Mouse (Mus musculus) olfactory bulb, adult 2 months (tissue): ENCODE measurements around the gene Mab21l3. TPM values are rescaled to one million over a fixed set of nuclear protein-coding genes. Genes with fewer than 3 reads are reported as not detected.
"Not testable (repeated sequence)": the region's sequence is repeated elsewhere in the genome, so short reads cannot be mapped to it uniquely, and the experiment has no call there.

Experiments
- H3K27ac ChIP-seq: fragments of 200-500 bp; 2 replicates; pipeline ENCODE4 v1.5.1; 2012; ENCODE audit warnings: low read depth, low read length; ENCODE audit not compliant: insufficient read depth
- H3K4me1 ChIP-seq: fragments of 200-500 bp; 2 replicates; pipeline ENCODE4 v1.6.1; 2012; ENCODE audit warnings: low read length; ENCODE audit not compliant: control insufficient read depth, insufficient read depth
- H3K4me3 ChIP-seq: fragments of 200-500 bp; 2 replicates; pipeline ENCODE4 v1.5.1; 2012; ENCODE audit warnings: mild to moderate bottlenecking, low read depth, low read length, moderate library complexity; ENCODE audit not compliant: insufficient read depth
- CTCF ChIP-seq: fragments of 200-500 bp; IDR thresholded peaks from 2 replicates; pipeline ENCODE4 v1.5.1; 2012; ENCODE audit warnings: low read depth, mild to moderate bottlenecking, low read length, moderate library complexity; ENCODE audit not compliant: insufficient read depth
- POLR2A ChIP-seq: fragments of 200-500 bp; IDR thresholded peaks from 2 replicates; pipeline ENCODE4 v1.6.1; 2012; ENCODE audit warnings: mild to moderate bottlenecking, low read depth, low read length, moderate library complexity; ENCODE audit not compliant: insufficient read depth
- WGBS: fragments of 180-500 bp; shearing (Covaris S2); methylation state at CpG from one replicate; pipeline ENCODE4 v1.1.7; 2018; 5-methylcytosine and 5-hydroxymethylcytosine counted together
- polyA plus RNA-seq: library from polyadenylated mRNA; stranded (reverse); fragments of >200 nt; gene quantifications from 2 replicates; pipeline ENCODE4 v1.2.4, GENCODE M21; 2012; ENCODE audit warnings: low replicate concordance; ENCODE audit not compliant: missing spikeins, insufficient read depth, insufficient read length

The Mab21l3 gene
- polyA plus RNA-seq, 1 experiment: not detected

DNA sequence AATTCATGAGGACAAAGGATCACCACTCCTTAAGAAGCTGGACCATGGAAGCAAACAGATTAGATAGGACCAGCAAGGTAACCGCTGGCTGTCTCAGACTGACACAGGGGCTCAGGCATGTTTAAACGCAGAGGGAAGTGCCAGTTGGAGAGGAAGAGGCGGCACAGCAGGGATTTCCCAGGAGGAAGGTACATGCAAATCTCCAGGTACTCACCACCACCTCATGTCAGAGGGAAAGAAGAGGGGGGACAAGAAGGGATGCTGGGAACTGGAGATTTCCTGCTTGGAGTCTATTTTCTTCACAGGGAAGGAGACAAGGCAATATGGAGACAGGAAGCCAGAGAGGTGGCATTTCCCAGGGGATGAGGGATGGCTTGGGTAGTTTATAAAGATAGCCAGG, 20.2 kb downstream of the Mab21l3 start:
- H3K27ac ChIP-seq: no peak overlapping the region
- WGBS: 77% methylated on average over 3 of the region's 3 CpGs
- peaks cover 5% of the 10 kb centered on the region; the same call in 1 of the 2 replicates for H3K4me1 ChIP-seq
- TF ChIP-seq CTCF (no peak), POLR2A (no peak)
- no peak overlapping the region for H3K4me3 ChIP-seq

DNA sequence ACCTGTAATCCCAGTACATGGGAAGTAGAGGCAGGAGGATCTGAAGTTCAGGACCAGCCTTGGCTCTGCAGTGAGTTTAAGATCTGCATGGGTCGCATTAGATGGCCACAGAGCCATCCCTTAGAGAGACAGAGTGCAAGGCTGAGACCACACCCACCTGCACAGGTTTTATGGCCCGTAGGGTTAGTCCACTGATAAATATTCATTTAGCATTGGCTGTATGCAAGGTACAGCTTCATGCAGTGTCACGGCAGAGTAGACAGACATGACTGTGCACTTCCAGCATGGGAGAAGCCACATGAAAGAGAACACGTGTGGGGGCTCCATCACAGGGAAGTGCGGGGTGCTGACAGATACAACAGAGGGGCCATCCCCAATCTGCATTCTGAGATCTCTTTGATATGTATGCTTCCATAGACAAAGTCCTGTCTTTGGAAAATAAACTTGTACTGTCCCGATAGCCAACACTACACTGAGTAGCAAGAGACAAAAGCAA, 21.5 kb downstream of the Mab21l3 start:
- no peak overlapping the region for H3K27ac ChIP-seq
- TF ChIP-seq POLR2A (no peak), CTCF (no peak)
- H3K4me1 ChIP-seq: peaks cover 10% of the 10 kb centered on the region; the same call in 1 of the 2 replicates
- 92% methylated on average over 6 of the region's 6 CpGs for WGBS
- H3K4me3 ChIP-seq: no peak overlapping the region

DNA sequence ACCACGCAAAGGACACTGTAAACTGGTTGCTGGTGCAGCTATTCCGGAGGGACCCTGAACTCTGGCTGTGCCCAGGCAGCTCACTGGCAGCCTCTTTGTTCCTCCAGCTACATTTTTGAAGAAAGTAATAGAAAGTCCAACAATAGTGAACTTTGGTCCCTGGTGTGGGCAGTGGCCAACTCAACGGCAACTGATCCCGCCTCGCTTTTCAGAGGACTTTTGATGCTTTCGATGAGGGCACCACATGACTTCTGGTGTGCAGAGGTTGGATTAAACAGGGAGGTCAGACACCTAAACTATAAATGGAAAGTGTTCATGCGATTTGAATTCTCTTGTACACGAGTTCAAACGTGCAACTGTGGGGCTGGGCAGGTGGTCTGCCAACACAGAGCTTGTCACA, 24.4 kb downstream of the Mab21l3 start:
- 69% methylated on average over 9 of the region's 9 CpGs for WGBS
- TF ChIP-seq POLR2A (no peak), CTCF (no peak)
- no peak overlapping the region for H3K4me3 ChIP-seq
- no peak overlapping the region for H3K27ac ChIP-seq
- H3K4me1 ChIP-seq: peaks cover 5% of the 10 kb centered on the region; the same call in 1 of the 2 replicates

DNA sequence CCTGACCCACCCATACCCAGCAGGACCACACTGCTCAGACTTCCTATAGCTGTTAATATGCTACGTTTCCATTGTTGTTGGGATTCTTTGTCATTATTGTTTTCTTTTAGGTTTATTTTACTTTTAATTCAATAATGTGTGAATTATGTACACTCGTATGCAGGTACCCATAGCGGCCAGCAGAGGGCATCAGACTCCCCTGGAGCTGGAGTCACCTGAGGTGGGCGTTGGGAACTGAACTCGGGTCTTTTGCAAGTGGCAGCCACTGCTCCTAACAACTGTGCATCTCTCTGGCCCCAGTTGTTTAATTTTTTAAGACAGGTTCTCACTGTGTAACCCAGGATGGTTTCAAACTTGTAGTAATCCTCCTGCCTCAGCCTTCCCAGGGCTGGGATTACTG, 26.7 kb downstream of the Mab21l3 start:
- H3K4me3 ChIP-seq: no peak overlapping the region
- 87% methylated on average over 5 of the region's 5 CpGs for WGBS
- no peak for TF ChIP-seq POLR2A
- TF ChIP-seq CTCF: no peak

DNA sequence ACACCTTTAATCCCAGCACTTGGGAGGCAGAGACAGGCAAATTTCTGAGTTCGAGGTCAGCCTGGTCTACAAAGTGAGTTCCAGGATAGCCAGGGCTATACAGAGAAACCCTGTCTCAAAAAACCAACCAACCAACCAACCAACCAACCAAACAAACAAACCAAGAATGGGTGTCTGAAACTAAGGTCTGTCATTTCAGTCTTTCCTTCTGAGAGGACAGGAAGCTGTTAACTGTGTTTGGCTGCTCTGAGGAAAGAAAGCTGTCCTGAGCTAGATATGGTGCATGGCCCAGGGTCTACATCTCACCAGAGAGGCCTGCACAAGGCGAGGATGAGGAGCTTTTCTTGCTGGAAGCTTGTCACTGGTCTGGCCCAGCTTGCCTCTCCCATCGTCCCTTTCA, 28.1 kb downstream of the Mab21l3 start:
- H3K27ac ChIP-seq, H3K4me1 ChIP-seq, H3K4me3 ChIP-seq: not testable (repeated sequence)
- WGBS: 92% methylated on average over 3 of the region's 3 CpGs

More for the DNA sequence above, 26.7 kb downstream of the Mab21l3 start:
- no peak overlapping the region for H3K27ac ChIP-seq
- H3K4me1 ChIP-seq: peaks cover 5% of the 10 kb centered on the region; the same call in 1 of the 2 replicates

DNA sequence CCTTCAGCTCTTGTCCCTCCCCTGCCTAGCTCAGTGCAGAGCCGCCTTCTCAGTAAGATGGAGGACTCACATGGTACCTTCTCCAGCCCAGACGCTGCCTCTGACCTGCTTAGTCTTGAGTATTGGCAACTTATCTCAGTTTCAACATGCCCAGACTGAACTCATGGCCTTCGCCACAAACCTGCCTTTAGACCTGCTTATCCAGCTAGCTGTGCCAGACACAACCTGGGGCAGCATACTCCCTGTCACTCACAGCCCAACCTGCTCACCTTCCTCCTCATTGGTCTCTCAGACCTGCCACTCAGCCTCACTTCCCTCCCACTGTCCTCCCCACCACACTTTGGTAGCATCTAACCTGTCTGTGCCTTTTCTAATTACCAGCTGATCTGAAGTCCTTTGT, 32.8 kb downstream of the Mab21l3 start:
- Histone ChIP-seq H3K4me1 (peaks cover 5% of the 10 kb centered on the region), H3K4me3 (no peak overlapping the region), H3K27ac (no peak overlapping the region)
- WGBS: 96% methylated on average over 3 of the region's 3 CpGs
- TF ChIP-seq CTCF: no peak
- TF ChIP-seq POLR2A: no peak

DNA sequence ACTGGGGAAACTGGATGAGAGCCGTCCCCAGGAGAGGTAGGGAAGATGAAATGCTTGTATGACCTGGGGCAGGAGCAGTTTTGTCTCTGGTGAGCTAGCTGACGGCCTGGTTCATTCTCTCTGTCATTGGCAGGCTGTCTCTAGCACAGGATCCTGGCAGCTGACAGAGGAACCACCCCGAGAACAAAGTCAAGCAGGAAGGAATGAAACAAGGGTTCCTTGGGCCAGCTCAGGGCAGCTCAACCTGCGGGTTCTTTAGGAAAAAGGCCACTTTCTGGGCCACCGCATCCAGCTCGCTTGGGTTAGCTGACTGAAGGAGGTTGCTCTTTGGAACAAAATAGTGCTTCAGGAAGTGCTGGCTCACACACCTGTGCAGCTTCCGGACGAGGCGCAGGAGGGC, 34.0 kb downstream of the Mab21l3 start:
- H3K4me1 ChIP-seq: peaks cover 5% of the 10 kb centered on the region
- no peak overlapping the region for H3K4me3 ChIP-seq
- WGBS: 92% methylated on average over 9 of the region's 9 CpGs
- H3K27ac ChIP-seq: no peak overlapping the region
- TF ChIP-seq CTCF: no peak
- no peak for TF ChIP-seq POLR2A

DNA sequence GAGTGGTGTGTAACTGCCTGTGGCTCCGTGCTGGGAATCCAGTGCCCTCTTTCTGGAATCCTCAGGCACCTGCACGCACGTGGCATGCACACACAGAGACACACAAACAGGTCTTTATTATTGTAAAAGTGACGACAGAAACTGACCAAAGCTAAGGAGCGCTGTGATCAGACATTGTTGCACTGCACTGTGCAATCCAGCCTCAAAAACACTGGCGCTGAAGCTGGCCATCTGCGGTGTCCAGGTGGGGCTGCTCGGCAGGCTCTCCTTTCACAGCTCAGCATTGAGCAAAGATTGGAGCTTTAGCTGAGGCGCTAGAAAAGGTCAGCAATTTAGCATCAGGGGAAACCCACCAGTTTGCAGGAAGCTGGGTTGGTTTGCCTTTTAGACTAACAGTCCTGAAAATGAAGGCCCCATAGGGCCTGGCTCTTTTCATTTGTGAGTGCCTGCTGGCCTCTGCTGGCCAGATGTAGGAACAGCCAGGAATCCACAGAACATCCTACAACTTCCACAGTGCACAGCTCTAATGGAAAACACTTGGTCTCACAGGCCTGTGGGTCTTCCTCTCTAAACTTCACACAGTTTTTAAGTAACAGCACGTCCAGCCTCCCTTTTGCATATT, 36.3 kb downstream of the Mab21l3 start:
- Histone ChIP-seq H3K27ac (no peak overlapping the region), H3K4me1 (peaks cover 5% of the 10 kb centered on the region), H3K4me3 (no peak overlapping the region)
- TF ChIP-seq POLR2A (no peak), CTCF (peak; percentile 51)
- 64% methylated on average over 10 of the region's 10 CpGs for WGBS

DNA sequence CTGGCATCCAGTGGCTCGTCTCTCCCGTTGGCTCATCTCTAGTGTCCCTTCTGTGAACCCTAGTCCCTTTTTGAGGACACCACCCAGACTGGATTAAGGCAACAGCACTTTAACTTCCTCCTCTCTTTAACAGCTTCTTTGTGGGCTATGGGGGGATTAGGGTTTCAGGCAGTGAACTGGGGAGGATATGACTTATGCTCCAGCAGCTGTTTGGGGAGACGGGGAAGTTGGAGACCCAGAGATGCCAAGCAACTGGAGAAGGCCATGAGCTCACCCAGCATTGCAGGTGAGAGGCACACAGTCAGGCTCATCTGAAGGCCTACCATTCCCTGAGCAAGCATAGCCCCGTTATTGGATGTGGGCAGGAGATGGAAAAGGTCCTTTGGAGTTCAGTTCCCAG, 36.8 kb downstream of the Mab21l3 start:
- peaks cover 7% of the 10 kb centered on the region for H3K4me1 ChIP-seq
- H3K4me3 ChIP-seq: no peak overlapping the region
- 78% methylated on average over 4 of the region's 4 CpGs for WGBS
- TF ChIP-seq POLR2A (no peak), CTCF (no peak)
- H3K27ac ChIP-seq: no peak overlapping the region

DNA sequence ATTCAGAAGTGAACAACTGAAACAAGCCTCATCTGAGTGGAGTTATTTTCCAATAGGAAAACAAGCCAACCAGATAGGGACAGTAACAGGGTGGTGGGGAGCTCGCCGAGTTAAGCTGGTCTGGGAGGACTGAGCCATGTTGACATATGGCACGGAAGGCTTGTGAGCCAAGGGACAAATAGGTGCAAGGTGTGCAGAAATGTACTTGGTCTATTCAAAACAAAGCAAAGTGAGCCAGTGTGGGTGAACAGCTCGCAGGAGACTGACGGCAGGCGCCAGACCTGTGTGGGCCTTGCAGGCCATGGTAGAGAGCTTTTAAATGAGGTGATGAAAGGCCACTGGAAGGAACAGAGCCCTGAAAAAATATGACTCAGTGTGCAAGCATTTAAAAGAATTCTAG, 41.1 kb downstream of the Mab21l3 start:
- H3K27ac ChIP-seq: no peak overlapping the region
- WGBS: 96% methylated on average over 6 of the region's 6 CpGs
- TF ChIP-seq CTCF: no peak
- no peak for TF ChIP-seq POLR2A
- H3K4me1 ChIP-seq: peaks cover 18% of the 10 kb centered on the region
- H3K4me3 ChIP-seq: no peak overlapping the region
